Mouse (Mus musculus) layer of hippocampus, adult 18-20 months (tissue): Measurements from ENCODE around the gene Plekha6. TPM values are rescaled to one million over a fixed set of nuclear protein-coding genes. Genes with fewer than 3 reads are reported as not detected.
A peak's percentile ranks its signal among the peaks of the same experiment; 100 is the strongest.
"Not testable (repeated sequence)": the region's sequence is repeated elsewhere in the genome, so short reads cannot be mapped to it uniquely, and the experiment has no call there.

Experiments used
- DNase-seq, 2 experiments: peaks; one replicate each; pipeline ENCODE4 v3.0.0; 2022; ENCODE audit warnings: low spot score in 2 of 2
- total RNA-seq, 2 experiments: library from RNA; stranded (reverse); gene quantifications; 2 replicates each; pipeline ENCODE4 v1.2.3; 2021

Plekha6 gene
- total RNA-seq, 2 experiments from 2014 or later: 54.5 to 59.0 TPM

GRCm38 (mm10) chr1:133316577-133316976, 152.6 kb downstream of the Plekha6 start:
- DNase-seq: no peak

GRCm38 (mm10) chr1:133317149-133317548, 153.1 kb downstream of the Plekha6 start:
- no peak for DNase-seq

- peak in 1 of 2 experiments; percentile 42 for DNase-seq
These were observed 157.4 kb downstream of the Plekha6 start, which contains the start of gene Kiss1 for GRCm38 (mm10) chr1:133321267-133321925. TSS of gene Kiss1 (plus strand) at chr1:133321875.

- DNase-seq: no peak
These were observed 159.3 kb downstream of the Plekha6 start for GRCm38 (mm10) chr1:133323333-133323732.

- DNase-seq: no peak
These were observed 161.9 kb downstream of the Plekha6 start for GRCm38 (mm10) chr1:133325951-133326350.

GRCm38 (mm10) chr1:133327094-133327493, 163.1 kb downstream of the Plekha6 start:
- DNase-seq: no peak

GRCm38 (mm10) chr1:133328299-133328795, 164.3 kb downstream of the Plekha6 start:
- DNase-seq: no peak

- DNase-seq: no peak
These were observed 165.1 kb downstream of the Plekha6 start for GRCm38 (mm10) chr1:133328896-133329637.

GRCm38 (mm10) chr1:133329638-133329964, 165.6 kb downstream of the Plekha6 start:
- DNase-seq: no peak

- peak in 1 of 2 experiments; percentile 51 for DNase-seq
These were observed 167.1 kb downstream of the Plekha6 start for GRCm38 (mm10) chr1:133331142-133331541.

GRCm38 (mm10) chr1:133332656-133333430, 168.8 kb downstream of the Plekha6 start:
- no peak for DNase-seq

- DNase-seq: no peak
These were observed 169.9 kb downstream of the Plekha6 start for GRCm38 (mm10) chr1:133333937-133334336.

GRCm38 (mm10) chr1:133340403-133340802, 176.4 kb downstream of the Plekha6 start:
- not testable (repeated sequence) for DNase-seq

- DNase-seq: no peak
These were observed 180.3 kb downstream of the Plekha6 start for GRCm38 (mm10) chr1:133344357-133344756.

- no peak for DNase-seq
These were observed 182.5 kb downstream of the Plekha6 start for GRCm38 (mm10) chr1:133346531-133346930.

- DNase-seq: no peak
These were observed 183.2 kb downstream of the Plekha6 start for GRCm38 (mm10) chr1:133347226-133347625.

- no peak for DNase-seq
These were observed 183.9 kb downstream of the Plekha6 start for GRCm38 (mm10) chr1:133347693-133348520.

- no peak for DNase-seq
These were observed 186.2 kb downstream of the Plekha6 start, which contains the start of gene Ren1 for GRCm38 (mm10) chr1:133350210-133350609. TSS of gene Ren1 (plus strand) at chr1:133350510.

- DNase-seq: peak in 1 of 2 experiments; percentile 29
These were observed 187.8 kb downstream of the Plekha6 start for GRCm38 (mm10) chr1:133351762-133352161.
